Mouse (Mus musculus) liver, embryonic 13.5 days (tissue): Measurements from ENCODE around the gene Asb11. TPM values are rescaled to one million over a fixed set of nuclear protein-coding genes. Genes with fewer than 3 reads are reported as not detected.
A peak's percentile ranks its signal among the peaks of the same experiment; 100 is the strongest.

Experiments used
- ATAC-seq: fragments of 200-750 bp; cut with Nextera tagmentation; 2 replicates; pipeline ENCODE4 v1.8.0; 2017; ENCODE audit warnings: low read depth, mild to moderate bottlenecking, moderate number of reproducible peaks, moderate library complexity
- DNase-seq: peaks from one replicate; pipeline ENCODE4 v3.0.0; 2022
- H3K27ac ChIP-seq: fragments of 300-500 bp; sonication (generic); 2 replicates; pipeline ENCODE4 v1.5.1; 2015; ENCODE audit warnings: moderate library complexity, mild to moderate bottlenecking, inconsistent platforms
- H3K27me3 ChIP-seq: fragments of 300-500 bp; sonication (generic); 2 replicates; pipeline ENCODE4 v1.6.1; 2015; ENCODE audit warnings: mild to moderate bottlenecking, inconsistent platforms
- H3K36me3 ChIP-seq: fragments of 300-500 bp; sonication (generic); 2 replicates; pipeline ENCODE4 v1.6.1; 2015; ENCODE audit warnings: mild to moderate bottlenecking, inconsistent platforms
- H3K4me1 ChIP-seq: fragments of 300-500 bp; sonication (generic); replicated peaks from 2 replicates; pipeline ENCODE4 v1.6.1; 2015; ENCODE audit warnings: inconsistent platforms
- H3K4me2 ChIP-seq: fragments of 300-500 bp; sonication (generic); 2 replicates; pipeline ENCODE4 v1.6.1; 2015; ENCODE audit warnings: inconsistent platforms, mild to moderate bottlenecking, moderate library complexity
- H3K4me3 ChIP-seq: fragments of 300-500 bp; sonication (generic); replicated peaks from 2 replicates; pipeline ENCODE4 v1.5.1; 2015; ENCODE audit warnings: mild to moderate bottlenecking, inconsistent platforms
- H3K9ac ChIP-seq: fragments of 300-500 bp; sonication (generic); 2 replicates; pipeline ENCODE4 v1.6.1; 2015; ENCODE audit warnings: mild to moderate bottlenecking, inconsistent platforms
- H3K9me3 ChIP-seq: fragments of 300-500 bp; sonication (generic); replicated peaks from 2 replicates; pipeline ENCODE4 v1.6.1; 2016; ENCODE audit warnings: inconsistent platforms
- WGBS: fragments of 180-500 bp; shearing (Covaris S2); methylation state at CpG from one replicate; pipeline ENCODE4 v1.1.7; 2015; ENCODE audit not compliant: insufficient replicate concordance; 5-methylcytosine and 5-hydroxymethylcytosine counted together
- polyA plus RNA-seq: library from polyadenylated mRNA; unstranded; fragments of >200 nt; fragmentation: Nextera tagmentation; extraction: Ambion mirVana; gene quantifications from 2 replicates; pipeline ENCODE4 v1.2.1, GENCODE M21; 2015

Gene Asb11
- polyA plus RNA-seq, result 0.09 and 0.17 TPM in 2 replicates

GRCm38 (mm10) chrX:164436709-164437108, at the start of gene Asb11:
TSS of gene Asb11 (plus strand) at chrX:164436994.
- ATAC-seq, result no peak
- H3K4me1 ChIP-seq, result peaks cover 8% of the 10 kb centered on the region
- H3K9ac ChIP-seq, result no peak within 1 kb of the TSS
- no peak within 1 kb of the TSS for H3K27ac ChIP-seq
- 47% methylated on average over 8 of the region's 8 CpGs for WGBS
- no peak for DNase-seq
- peaks cover 23% of the 10 kb centered on the region for H3K36me3 ChIP-seq
- H3K4me2 ChIP-seq, result no peak within 1 kb of the TSS
- H3K9me3 ChIP-seq, result no peaks in the 10 kb centered on the region
- no peak within 1 kb of the TSS for H3K4me3 ChIP-seq
- H3K27me3 ChIP-seq, result no peaks in the 10 kb centered on the region

DNA sequence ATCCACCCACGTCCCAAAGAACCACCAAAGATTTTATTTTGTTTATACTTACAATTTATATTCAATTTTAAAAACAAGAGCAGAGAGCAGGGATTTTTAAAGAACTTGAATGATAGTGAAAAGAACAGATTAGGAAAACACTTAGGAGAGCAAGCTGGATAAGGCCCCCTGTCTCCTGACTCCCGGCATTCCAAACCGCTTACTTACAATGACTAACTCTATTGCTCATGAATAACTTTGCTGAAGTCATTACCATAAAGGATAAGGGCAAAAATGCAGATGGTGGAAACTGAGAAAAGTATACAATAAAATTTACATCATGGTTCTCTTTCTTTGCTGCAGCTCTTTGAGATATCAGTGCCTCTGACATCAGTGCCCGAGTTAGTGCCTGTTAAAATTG, 42.7 kb upstream of the Asb11 start:
- H3K4me1 ChIP-seq, result no peaks in the 10 kb centered on the region
- WGBS, result 66% methylated on average over 4 of the region's 4 CpGs

GRCm38 (mm10) chrX:164398456-164398855, 38.3 kb upstream of the Asb11 start:
- Histone ChIP-seq H3K9me3 (no peaks in the 10 kb centered on the region), H3K36me3 (no peaks in the 10 kb centered on the region), H3K4me2 (no peak overlapping the region), H3K27me3 (no peaks in the 10 kb centered on the region), H3K4me3 (no peak overlapping the region), H3K9ac (no peak overlapping the region), H3K27ac (no peak overlapping the region), H3K4me1 (no peaks in the 10 kb centered on the region)
- ATAC-seq, result no peak
- 37% methylated on average over 3 of the region's 3 CpGs for WGBS
- no peak for DNase-seq

More for the DNA sequence above, 42.7 kb upstream of the Asb11 start:
- H3K36me3 ChIP-seq, result no peaks in the 10 kb centered on the region
- ATAC-seq, result no peak
- H3K9ac ChIP-seq, result no peak overlapping the region
- no peaks in the 10 kb centered on the region for H3K27me3 ChIP-seq
- H3K27ac ChIP-seq, result no peak overlapping the region
- DNase-seq, result no peak
- no peaks in the 10 kb centered on the region for H3K9me3 ChIP-seq
- no peak overlapping the region for H3K4me3 ChIP-seq
- no peak overlapping the region for H3K4me2 ChIP-seq

- Histone ChIP-seq H3K4me3 (no peak overlapping the region), H3K9me3 (no peaks in the 10 kb centered on the region), H3K36me3 (no peaks in the 10 kb centered on the region), H3K27me3 (no peaks in the 10 kb centered on the region), H3K27ac (no peak overlapping the region), H3K4me2 (no peak overlapping the region), H3K4me1 (no peaks in the 10 kb centered on the region), H3K9ac (no peak overlapping the region)
- DNase-seq, result no peak
- ATAC-seq, result no peak
Observed at GRCm38 (mm10) chrX:164405080-164405649, 31.6 kb upstream of the Asb11 start.

DNA sequence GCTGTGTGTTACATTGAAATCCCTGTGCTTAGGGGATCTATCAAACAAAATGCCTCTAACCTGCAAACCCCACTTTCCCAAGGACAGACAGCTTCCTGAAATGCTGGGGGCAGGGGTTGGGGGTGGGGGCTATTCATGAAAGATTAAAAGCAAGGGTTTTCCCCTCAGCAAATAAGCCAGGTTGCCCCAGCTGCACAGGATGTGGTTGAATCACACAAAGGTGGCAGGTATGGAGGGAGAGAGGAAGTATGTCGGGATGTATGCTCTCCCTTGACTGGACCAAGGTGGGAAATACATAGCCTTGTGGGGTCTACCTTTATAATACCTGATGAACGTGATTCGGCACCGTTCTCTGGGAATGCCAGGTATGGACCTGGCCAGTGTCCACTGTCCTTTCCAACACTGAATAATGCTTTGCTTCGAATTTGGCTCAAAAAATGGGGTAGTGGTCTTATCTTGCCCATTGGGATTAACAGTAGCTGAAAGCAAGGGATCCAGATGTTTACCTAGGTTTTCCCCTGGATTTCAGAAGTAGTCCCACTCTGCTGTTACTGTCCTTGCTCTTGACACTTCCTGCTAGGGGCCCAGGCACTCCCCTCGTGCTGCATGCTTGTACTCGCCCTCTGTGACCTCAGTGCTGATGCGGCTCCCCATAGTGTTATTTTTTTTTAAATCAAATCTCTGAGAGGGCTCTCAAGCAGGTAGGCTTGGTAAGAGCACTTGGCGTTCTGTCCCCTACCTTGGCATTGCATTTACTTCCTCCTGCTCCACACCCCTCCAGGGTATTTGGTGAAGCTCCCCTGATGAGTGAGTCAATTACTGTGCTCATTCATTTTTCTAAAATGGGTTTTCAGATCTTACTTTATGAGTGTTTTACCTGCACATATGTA, 30.4 kb upstream of the Asb11 start:
- WGBS, result 54% methylated on average over 9 of the region's 9 CpGs
- no peak for DNase-seq

DNA sequence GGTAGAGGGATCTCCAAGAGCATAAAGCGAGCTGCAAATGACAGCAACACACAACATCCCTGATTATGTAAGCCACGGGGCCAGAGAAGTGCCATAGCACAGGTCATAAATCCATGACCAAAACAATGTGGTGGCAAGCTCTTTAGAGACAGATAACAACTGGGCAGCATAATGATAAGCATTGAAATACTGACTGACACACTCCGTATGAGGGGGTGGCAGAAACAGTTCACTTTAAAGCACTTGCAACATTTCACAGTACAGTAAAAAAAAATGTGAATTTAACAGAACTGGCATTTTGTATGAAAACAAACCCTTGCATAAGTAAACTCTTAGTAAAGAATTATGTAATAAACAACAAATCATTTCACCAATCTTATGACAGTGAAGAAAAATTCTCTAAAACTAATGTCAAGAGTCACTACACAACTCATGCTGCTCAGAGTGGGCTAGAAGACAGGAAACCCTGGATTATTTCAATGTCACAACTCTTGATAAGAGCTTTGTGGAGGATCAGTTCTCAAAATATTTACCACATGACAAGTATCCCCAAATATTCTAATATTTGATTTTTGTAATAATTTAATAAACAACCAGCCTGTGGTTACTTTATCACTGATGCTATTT, 28.4 kb upstream of the Asb11 start:
- no peak for ATAC-seq

More for the DNA sequence above, 30.4 kb upstream of the Asb11 start:
- Histone ChIP-seq H3K9ac (no peak overlapping the region), H3K36me3 (no peaks in the 10 kb centered on the region), H3K27ac (no peak overlapping the region), H3K9me3 (no peaks in the 10 kb centered on the region), H3K4me1 (no peaks in the 10 kb centered on the region), H3K4me2 (no peak overlapping the region), H3K4me3 (no peak overlapping the region), H3K27me3 (no peaks in the 10 kb centered on the region)
- ATAC-seq, result no peak

GRCm38 (mm10) chrX:164410562-164410961, 26.2 kb upstream of the Asb11 start:
- ATAC-seq, result no peak
- H3K36me3 ChIP-seq, result no peaks in the 10 kb centered on the region
- H3K4me3 ChIP-seq, result no peak overlapping the region
- H3K27me3 ChIP-seq, result no peaks in the 10 kb centered on the region
- no peak overlapping the region for H3K27ac ChIP-seq
- no peak overlapping the region for H3K4me2 ChIP-seq
- WGBS, result 30% methylated on average over 1 of the region's 1 CpGs
- no peak for DNase-seq
- no peaks in the 10 kb centered on the region for H3K9me3 ChIP-seq
- H3K4me1 ChIP-seq, result no peaks in the 10 kb centered on the region
- no peak overlapping the region for H3K9ac ChIP-seq

More for the DNA sequence above, 28.4 kb upstream of the Asb11 start:
- Histone ChIP-seq H3K36me3 (no peaks in the 10 kb centered on the region), H3K9me3 (no peaks in the 10 kb centered on the region), H3K4me3 (no peak overlapping the region), H3K4me1 (no peaks in the 10 kb centered on the region), H3K9ac (no peak overlapping the region), H3K27me3 (no peaks in the 10 kb centered on the region), H3K27ac (no peak overlapping the region), H3K4me2 (no peak overlapping the region)
- no peak for DNase-seq
- WGBS, result 35% methylated on average over 3 of the region's 3 CpGs

GRCm38 (mm10) chrX:164416803-164417202, 20.0 kb upstream of the Asb11 start:
- no peak overlapping the region for H3K9ac ChIP-seq
- ATAC-seq (no peak), DNase-seq (no peak)
- no peak overlapping the region for H3K4me3 ChIP-seq
- no peak overlapping the region for H3K4me2 ChIP-seq
- no peaks in the 10 kb centered on the region for H3K36me3 ChIP-seq
- H3K4me1 ChIP-seq, result peaks cover 19% of the 10 kb centered on the region
- H3K9me3 ChIP-seq, result no peaks in the 10 kb centered on the region
- H3K27me3 ChIP-seq, result no peaks in the 10 kb centered on the region
- WGBS, result 48% methylated on average over 2 of the region's 2 CpGs
- H3K27ac ChIP-seq, result no peak overlapping the region

- Histone ChIP-seq H3K4me2 (no peak overlapping the region), H3K9me3 (no peaks in the 10 kb centered on the region), H3K27ac (no peak overlapping the region), H3K9ac (no peak overlapping the region), H3K4me3 (no peak overlapping the region), H3K36me3 (peaks cover 7% of the 10 kb centered on the region), H3K27me3 (no peaks in the 10 kb centered on the region), H3K4me1 (peaks cover 19% of the 10 kb centered on the region)
- no peak for DNase-seq
- no peak for ATAC-seq
Observed at GRCm38 (mm10) chrX:164418008-164418407, 18.8 kb upstream of the Asb11 start.

DNA sequence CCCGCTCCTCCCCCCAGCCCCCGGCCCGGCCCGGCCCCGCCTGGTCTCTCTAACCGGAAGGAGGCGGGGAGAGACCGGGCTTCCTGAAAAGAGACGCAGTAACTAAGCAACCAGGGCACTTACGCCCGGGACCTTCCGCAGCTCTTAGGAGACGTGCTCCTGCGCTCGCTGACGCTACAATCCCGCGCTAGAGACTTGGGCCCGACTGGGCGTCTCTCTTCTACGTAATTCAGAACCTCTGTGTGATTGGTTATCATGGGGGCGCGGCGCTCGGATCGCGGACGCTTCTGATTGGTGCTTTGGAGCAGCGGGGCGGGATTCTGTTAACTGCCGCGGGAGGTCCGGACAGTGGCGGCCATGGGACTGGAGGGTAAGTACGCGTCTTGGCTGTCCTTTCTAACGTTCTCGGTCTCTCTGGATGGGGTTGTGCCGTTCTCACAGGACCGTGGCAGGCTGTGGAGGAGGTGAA, 17.3 kb upstream of the Asb11 start, which contains the start of gene Piga:
TSS of gene Piga (plus strand) at position 317 of the 469 bp plus-strand sequence.
- Histone ChIP-seq H3K4me2 (peak within 1 kb of the TSS; percentile 74), H3K4me3 (peak within 1 kb of the TSS; percentile 71), H3K9me3 (no peaks in the 10 kb centered on the region), H3K4me1 (peaks cover 30% of the 10 kb centered on the region), H3K27ac (peak within 1 kb of the TSS; percentile 77), H3K27me3 (no peaks in the 10 kb centered on the region), H3K9ac (peak within 1 kb of the TSS; percentile 81), H3K36me3 (peaks cover 15% of the 10 kb centered on the region)
- 12% methylated on average over 40 of the region's 40 CpGs for WGBS
- peak; percentile 96 for ATAC-seq
- peak; percentile 83 for DNase-seq

DNA sequence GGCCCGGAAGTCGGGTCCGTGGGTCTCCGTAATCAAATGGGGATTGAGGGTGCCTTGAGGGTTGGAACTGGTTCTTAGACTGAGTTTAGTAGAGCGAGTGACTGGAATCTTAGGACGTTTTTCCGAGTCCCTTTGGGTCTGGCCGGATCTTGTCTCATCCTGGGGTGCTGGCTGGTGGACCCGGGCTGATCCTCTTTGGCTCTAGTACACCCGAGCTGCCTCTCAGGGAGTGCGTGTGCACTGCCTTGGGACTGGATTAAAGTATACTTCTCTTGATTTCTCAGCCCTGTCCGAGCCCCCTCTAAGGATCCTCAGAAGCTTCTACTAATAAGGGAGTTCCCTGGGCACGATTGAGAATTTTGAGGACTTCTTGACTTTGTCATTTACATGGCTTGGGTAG, 16.8 kb upstream of the Asb11 start:
- Histone ChIP-seq H3K27me3 (no peaks in the 10 kb centered on the region), H3K9me3 (no peaks in the 10 kb centered on the region), H3K4me3 (peak overlapping the region; percentile 71), H3K4me2 (peak overlapping the region; percentile 74), H3K9ac (peak overlapping the region; percentile 81), H3K36me3 (peaks cover 15% of the 10 kb centered on the region), H3K4me1 (peaks cover 32% of the 10 kb centered on the region), H3K27ac (peak overlapping the region; percentile 77)
- DNase-seq (no peak), ATAC-seq (peak; percentile 30)
- 15% methylated on average over 13 of the region's 13 CpGs for WGBS
